Comparison of ENCODE assay signal across 8 mouse cellular contexts in the genomic region with DNA sequence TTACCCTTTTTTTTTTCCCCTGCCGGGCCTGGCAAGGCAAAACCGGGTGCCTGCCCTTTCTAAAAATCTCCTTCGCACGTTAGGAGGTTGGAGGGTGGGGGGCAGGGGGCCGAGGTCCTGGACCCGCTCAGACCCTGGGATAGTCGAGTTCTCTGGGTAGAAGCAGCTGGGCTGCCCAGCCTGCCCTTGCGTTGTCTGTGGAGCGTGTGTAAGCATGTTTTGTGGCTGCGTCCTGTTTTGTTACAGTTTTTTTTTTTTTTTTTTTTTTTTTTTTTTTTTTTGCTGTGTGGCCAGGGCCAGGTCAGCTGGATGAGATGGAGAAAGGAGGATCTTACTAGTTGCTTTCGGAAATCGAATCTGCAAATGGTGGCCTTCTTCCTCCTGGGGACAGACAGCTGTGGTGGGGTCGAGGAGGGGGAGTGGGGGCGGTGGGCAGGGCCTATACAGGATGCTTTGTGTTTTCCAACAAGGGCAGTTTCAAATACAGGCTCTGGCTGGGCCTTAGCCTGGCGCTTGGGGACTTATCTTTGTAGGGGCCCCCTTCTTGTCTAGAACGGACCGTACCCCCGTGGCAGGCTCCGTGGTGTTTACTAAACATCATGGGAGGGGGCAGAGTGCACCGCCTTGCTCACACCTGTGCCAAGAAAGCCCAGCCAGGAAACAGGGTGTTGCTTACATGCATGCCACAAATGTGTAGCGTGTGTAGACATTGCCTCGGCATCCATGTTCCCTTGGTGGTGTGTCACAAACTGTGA. TPM values are rescaled to one million over a fixed set of nuclear protein-coding genes. Genes with fewer than 3 reads are reported as not detected.
DNase-seq lines count a peak whose midpoint lies in the region; ATAC-seq and TF ChIP-seq lines count a peak whose summit lies in the region.

No protein-coding gene starts in this region.

- H3K27me3 ChIP-seq in testis, adult 2 months (ENCODE audit: control insufficient read depth, insufficient read depth, low read length), result no peaks in the 10 kb centered on the region
- no peaks in the 10 kb centered on the region for H3K27me3 ChIP-seq in heart, embryonic 15.5 days
- H3K27me3 ChIP-seq in stomach, embryonic 15.5 days (replicated peaks), result no peaks in the 10 kb centered on the region

- no peaks in the 10 kb centered on the region for H3K9me3 ChIP-seq in heart, embryonic 15.5 days (replicated peaks)
- no peaks in the 10 kb centered on the region for H3K9me3 ChIP-seq in stomach, embryonic 15.5 days

- H3K4me1 ChIP-seq in testis, adult 2 months (ENCODE audit: control insufficient read depth, insufficient read depth, low read length), result peaks cover 14% of the 10 kb centered on the region
- H3K4me1 ChIP-seq in heart, embryonic 15.5 days (replicated peaks), result peaks cover 46% of the 10 kb centered on the region
- peaks cover 46% of the 10 kb centered on the region for H3K4me1 ChIP-seq in stomach, embryonic 15.5 days

- H3K36me3 ChIP-seq in testis, adult 2 months (ENCODE audit: control insufficient read depth, insufficient read depth, low read length), result no peaks in the 10 kb centered on the region
- no peaks in the 10 kb centered on the region for H3K36me3 ChIP-seq in heart, embryonic 15.5 days
- H3K36me3 ChIP-seq in stomach, embryonic 15.5 days, result no peaks in the 10 kb centered on the region

- no peak for TF ChIP-seq POLR2A in testis, adult 2 months (IDR thresholded peaks at IDR 0.05; ENCODE audit: control insufficient read depth, low read depth, low read length)

- TF ChIP-seq CTCF in testis, adult 2 months (IDR thresholded peaks at IDR 0.05; ENCODE audit: control insufficient read depth, insufficient read depth, insufficient replicate concordance, low read depth, low read length), result no peak

- DNase-seq in testis, postnatal 14 days (ENCODE audit: low spot score), result no peak
- DNase-seq in embryo, embryonic 9.5 days (ENCODE audit: extremely low spot score), result peak; percentile 58
- peak; percentile 63 for DNase-seq in kidney, postnatal 10 days
- peak; percentile 72 for DNase-seq in mesoderm, embryonic 11.5 days (ENCODE audit: low read depth, low spot score)
- no peak for DNase-seq in left cerebral cortex, adult 8-10 months (ENCODE audit: low spot score in 2 of 2)

- H3K9ac ChIP-seq in heart, embryonic 15.5 days, result peak overlapping the region; percentile 89
- H3K9ac ChIP-seq in stomach, embryonic 15.5 days, result peak overlapping the region; percentile 95

- H3K27ac ChIP-seq in testis, adult 2 months (ENCODE audit: control insufficient read depth, insufficient read depth, low read depth, low read length), result no peak overlapping the region; the same call in 1 of the 2 replicates
- peak overlapping the region; percentile 81 for H3K27ac ChIP-seq in heart, embryonic 15.5 days
- peak overlapping the region; percentile 90 for H3K27ac ChIP-seq in stomach, embryonic 15.5 days

- H3K4me2 ChIP-seq in heart, embryonic 15.5 days, result peak overlapping the region; percentile 89
- peak overlapping the region; percentile 89 for H3K4me2 ChIP-seq in stomach, embryonic 15.5 days

- no peak for ATAC-seq in heart, embryonic 15.5 days (replicated peaks; ENCODE audit: insufficient number of reproducible peaks, insufficient read depth, low FRiP score, low read depth)
- no peak for ATAC-seq in stomach, embryonic 15.5 days (ENCODE audit: insufficient read depth, low FRiP score, low read depth)

- WGBS in heart, embryonic 15.5 days, result 9% methylated on average over 22 of the region's 22 CpGs
- 2% methylated on average over 22 of the region's 22 CpGs for WGBS in stomach, embryonic 15.5 days

- peak overlapping the region; percentile 91 for H3K4me3 ChIP-seq in testis, adult 2 months (ENCODE audit: control insufficient read depth, low read depth, low read length)
- peak overlapping the region; percentile 77 for H3K4me3 ChIP-seq in heart, embryonic 15.5 days
- peak overlapping the region; percentile 91 for H3K4me3 ChIP-seq in stomach, embryonic 15.5 days (replicated peaks)

RNA-seq across cellular contexts. Expression of a gene that starts 1.1 kb away (rescaled TPM):
- polyA plus RNA-seq in testis, adult 2 months (2012; rRNA removed), result 10.5 and 11.0 TPM in 2 replicates
- polyA plus RNA-seq in heart, embryonic 15.5 days (2015; fragmentation: Nextera tagmentation; extraction: Ambion mirVana), result 9.4 and 16.3 TPM in 2 replicates
- polyA plus RNA-seq in stomach, embryonic 15.5 days (2015; fragmentation: Nextera tagmentation; extraction: Ambion mirVana), result 31.8 and 32.1 TPM in 2 replicates
- 100 to 1,000 TPM; 268 to 292 (median 275) TPM for total RNA-seq in left cerebral cortex, adult 8-10 months (2022)

Comparison
In these comparisons a context has a peak if more than half of its experiments do, and no peak if none do; other contexts are left out.
1. DNase-seq: peak in embryo, embryonic 9.5 days (single experiment), kidney, postnatal 10 days (single experiment) and mesoderm, embryonic 11.5 days (single experiment); none in testis, postnatal 14 days (single experiment) and left cerebral cortex, adult 8-10 months (0 of 2).
2. Peak in every context shown above with its lines, with median percentiles within 50 percentile points of each other: H3K4me3 ChIP-seq.